Mouse (Mus musculus): ENCODE results near the gene Sorcs2.

Sorcs2 gene

GRCm38 (mm10) chr5:36134302-36134701, 263.6 kb downstream of the Sorcs2 start:
- DNase-seq (ENCODE audit: extremely low spot score, low read depth, low spot score), result no peak

GRCm38 (mm10) chr5:36133893-36134292, 264.0 kb downstream of the Sorcs2 start:
- DNase-seq (ENCODE audit: extremely low spot score, low read depth, low spot score), result no peak

GRCm38 (mm10) chr5:36130393-36131011, 267.4 kb downstream of the Sorcs2 start:
- no peak for DNase-seq (ENCODE audit: extremely low spot score, low read depth, low spot score)

GRCm38 (mm10) chr5:36129661-36130060, 268.3 kb downstream of the Sorcs2 start:
- DNase-seq (ENCODE audit: extremely low spot score, low read depth, low spot score), result no peak

GRCm38 (mm10) chr5:36128513-36128912, 269.4 kb downstream of the Sorcs2 start:
- DNase-seq (ENCODE audit: extremely low spot score, low read depth, low spot score), result no peak

GRCm38 (mm10) chr5:36124993-36125392, 272.9 kb downstream of the Sorcs2 start:
- no peak for DNase-seq (ENCODE audit: extremely low spot score, low read depth, low spot score)

GRCm38 (mm10) chr5:36122987-36123386, 275.0 kb downstream of the Sorcs2 start:
- no peak for DNase-seq (ENCODE audit: extremely low spot score, low read depth, low spot score)

- DNase-seq (ENCODE audit: extremely low spot score, low read depth, low spot score), result no peak
These were observed 277.0 kb downstream of the Sorcs2 start for GRCm38 (mm10) chr5:36120931-36121341.

GRCm38 (mm10) chr5:36118061-36118460, 279.9 kb downstream of the Sorcs2 start:
- DNase-seq (ENCODE audit: extremely low spot score, low read depth, low spot score), result no peak

- DNase-seq (ENCODE audit: extremely low spot score, low read depth, low spot score), result no peak
These were observed 282.4 kb downstream of the Sorcs2 start for GRCm38 (mm10) chr5:36115519-36115918.

- no peak for DNase-seq (ENCODE audit: extremely low spot score, low read depth, low spot score)
These were observed 284.2 kb downstream of the Sorcs2 start for GRCm38 (mm10) chr5:36113696-36114095.

GRCm38 (mm10) chr5:36112696-36113095, 285.2 kb downstream of the Sorcs2 start:
- DNase-seq (ENCODE audit: extremely low spot score, low read depth, low spot score), result no peak

- no peak for DNase-seq (ENCODE audit: extremely low spot score, low read depth, low spot score)
These were observed 286.4 kb downstream of the Sorcs2 start for GRCm38 (mm10) chr5:36111516-36111915.

GRCm38 (mm10) chr5:36108339-36108887, 289.5 kb downstream of the Sorcs2 start:
- no peak for DNase-seq (ENCODE audit: extremely low spot score, low read depth, low spot score)

- DNase-seq (ENCODE audit: extremely low spot score, low read depth, low spot score), result no peak
These were observed 294.5 kb downstream of the Sorcs2 start for GRCm38 (mm10) chr5:36103483-36103882.

GRCm38 (mm10) chr5:36101129-36101528, 296.8 kb downstream of the Sorcs2 start:
- DNase-seq (ENCODE audit: extremely low spot score, low read depth, low spot score), result no peak

- DNase-seq (ENCODE audit: extremely low spot score, low read depth, low spot score), result no peak
These were observed 297.5 kb downstream of the Sorcs2 start for GRCm38 (mm10) chr5:36100488-36100887.

GRCm38 (mm10) chr5:36099662-36100061, 298.3 kb downstream of the Sorcs2 start:
- DNase-seq (ENCODE audit: extremely low spot score, low read depth, low spot score), result no peak

GRCm38 (mm10) chr5:36096046-36096445, 301.9 kb downstream of the Sorcs2 start:
- DNase-seq (ENCODE audit: extremely low spot score, low read depth, low spot score), result no peak

- DNase-seq (ENCODE audit: extremely low spot score, low read depth, low spot score), result no peak
These were observed 307.9 kb downstream of the Sorcs2 start for GRCm38 (mm10) chr5:36090036-36090435.

GRCm38 (mm10) chr5:36089243-36089642, 308.7 kb downstream of the Sorcs2 start:
- no peak for DNase-seq (ENCODE audit: extremely low spot score, low read depth, low spot score)

GRCm38 (mm10) chr5:36086931-36087330, 311.0 kb downstream of the Sorcs2 start:
- no peak for DNase-seq (ENCODE audit: extremely low spot score, low read depth, low spot score)

- DNase-seq (ENCODE audit: extremely low spot score, low read depth, low spot score), result no peak
These were observed 312.3 kb downstream of the Sorcs2 start for GRCm38 (mm10) chr5:36085621-36086020.

All from hindlimb bud, embryonic 11.5 days (tissue).